Mouse (Mus musculus) thymus, adult 18-20 months (tissue): ENCODE measurements around the gene Six4.
"Not testable (repeated sequence)": the region's sequence is repeated elsewhere in the genome, so short reads cannot be mapped to it uniquely, and the experiment has no call there.

Source experiments
- DNase-seq, 2 experiments: peaks; one replicate each; pipeline ENCODE4 v3.0.0; 2022; ENCODE audit warnings: mixed read lengths in 2 of 2

Six4 gene

DNA sequence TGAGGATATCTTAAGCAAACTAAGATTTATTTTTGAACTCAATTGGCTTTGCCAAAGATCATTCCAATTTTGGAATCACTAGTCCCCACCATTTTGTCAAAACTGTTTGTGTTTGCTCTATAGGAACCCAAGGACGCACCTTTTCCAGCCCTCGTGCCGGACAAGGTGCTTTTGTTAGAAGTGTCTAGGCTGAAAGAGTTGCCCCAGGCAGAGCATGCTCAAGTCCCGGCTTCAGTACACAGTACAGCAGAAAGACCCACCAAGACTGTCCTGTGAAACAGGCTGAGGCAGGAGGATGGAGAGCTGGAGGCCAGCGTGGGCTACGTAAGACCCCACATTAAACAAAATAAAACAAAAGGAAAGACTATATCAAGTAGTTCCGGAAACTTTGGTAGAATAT lies 26.2 kb downstream of the Six4 start:
- DNase-seq: no peak

DNA sequence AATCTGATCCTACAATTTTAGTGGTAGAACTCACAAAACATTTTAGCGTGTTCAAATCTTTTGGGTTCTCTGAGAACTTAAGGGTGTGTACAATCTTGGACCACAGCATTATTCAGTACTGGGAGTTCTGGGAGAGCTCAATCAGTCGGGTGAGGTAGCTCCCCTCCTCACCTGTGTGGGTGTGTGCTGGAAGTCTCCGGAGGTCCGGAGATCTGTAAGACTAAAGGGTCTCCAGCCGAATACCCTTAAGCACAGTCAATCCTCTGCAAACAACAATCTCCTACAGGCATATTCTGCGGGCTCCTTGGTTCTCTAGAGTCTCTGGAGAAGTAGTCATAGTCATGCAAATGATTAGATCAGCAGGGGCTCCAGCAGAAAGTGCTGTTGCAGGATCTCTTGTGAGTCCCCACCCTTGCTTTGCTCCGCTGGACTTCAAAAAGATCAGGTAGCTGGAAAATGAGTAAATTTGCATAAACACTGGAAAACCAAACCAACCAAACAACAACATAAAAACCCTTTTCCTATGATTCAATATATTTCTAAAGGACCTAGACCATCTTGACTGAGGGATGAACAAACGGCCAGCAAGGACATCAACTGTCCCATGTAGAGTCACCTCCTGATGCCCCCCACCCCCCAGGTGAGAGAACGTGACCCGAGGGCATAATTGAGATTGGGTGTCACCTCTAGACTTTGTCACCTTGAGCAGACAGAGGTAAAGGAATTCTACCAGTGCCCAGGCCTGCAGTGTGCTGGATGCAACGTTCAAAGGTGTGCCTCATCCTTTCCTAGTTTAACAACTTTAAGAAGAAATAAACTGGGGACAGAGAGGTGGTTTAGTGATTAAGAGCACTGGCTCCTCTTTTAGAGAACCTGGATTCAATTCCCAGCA lies 27.3 kb downstream of the Six4 start:
- DNase-seq: no peak

DNA sequence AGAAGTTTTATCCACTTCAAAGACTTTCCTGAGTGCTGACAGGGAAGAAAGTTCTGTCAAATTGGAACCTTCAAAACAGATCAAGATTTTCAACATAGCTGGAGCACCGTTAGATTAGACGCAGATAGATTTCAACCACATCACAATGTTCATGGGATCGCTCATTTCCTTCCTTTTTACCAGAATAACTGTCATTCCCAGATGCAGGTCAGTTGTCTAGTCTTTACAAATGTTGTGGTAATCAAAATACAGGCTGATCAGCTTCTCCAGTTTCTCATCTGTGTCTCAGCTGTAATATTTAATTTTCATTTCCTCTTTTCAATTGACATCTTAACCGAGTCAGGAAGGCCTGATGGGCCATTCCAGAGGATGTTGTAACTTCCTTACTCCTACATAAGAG lies 29.5 kb downstream of the Six4 start:
- no peak for DNase-seq

DNA sequence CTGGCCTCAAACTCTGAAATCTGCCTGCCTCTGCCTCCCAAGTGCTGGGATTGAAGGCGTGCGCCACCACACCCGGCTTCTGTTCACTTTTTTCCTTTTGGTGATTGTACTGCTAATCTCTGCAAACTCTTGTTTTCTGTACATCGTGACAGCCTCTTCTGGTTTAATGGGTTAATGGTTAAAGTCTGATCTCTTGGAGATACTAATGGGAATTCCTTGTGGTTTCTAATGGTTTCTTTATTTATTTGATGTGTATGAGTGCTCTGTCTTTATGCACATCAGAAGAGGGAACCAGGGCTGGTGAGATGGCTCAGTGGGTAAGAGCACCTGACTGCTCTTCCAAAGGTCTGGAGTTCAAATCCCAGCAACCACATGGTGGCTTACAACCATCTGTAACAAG lies 31.4 kb downstream of the Six4 start:
- DNase-seq: not testable (repeated sequence)

DNA sequence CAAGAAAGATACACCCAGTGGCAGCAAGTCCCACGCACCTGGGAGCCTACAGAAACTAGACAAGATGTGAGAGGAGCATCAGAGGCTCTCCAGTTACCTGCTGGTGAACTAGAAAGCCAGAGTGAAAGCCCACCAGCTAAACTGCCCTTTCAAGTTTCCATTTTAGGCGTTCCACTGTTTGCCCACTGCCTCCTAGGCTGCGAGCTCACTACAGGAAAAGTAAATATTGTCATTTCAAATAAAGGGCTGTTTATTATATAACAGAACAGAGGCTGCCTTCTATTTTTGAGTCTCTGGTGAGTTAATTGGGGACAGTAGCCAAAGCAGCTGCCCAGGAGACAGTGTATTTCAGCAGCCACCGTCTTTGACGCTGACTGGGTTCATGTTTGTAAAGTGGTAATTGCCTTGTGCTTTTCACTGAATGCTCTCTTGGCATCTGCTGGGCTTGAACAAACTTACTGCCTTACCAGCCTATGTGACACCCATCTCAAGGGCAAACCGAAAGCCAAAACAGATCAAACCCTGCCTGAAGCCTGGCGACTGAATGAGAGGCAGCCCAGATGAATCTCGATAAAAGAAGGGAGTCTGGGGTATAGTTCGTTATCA lies 52.3 kb downstream of the Six4 start:
- DNase-seq: no peak

DNA sequence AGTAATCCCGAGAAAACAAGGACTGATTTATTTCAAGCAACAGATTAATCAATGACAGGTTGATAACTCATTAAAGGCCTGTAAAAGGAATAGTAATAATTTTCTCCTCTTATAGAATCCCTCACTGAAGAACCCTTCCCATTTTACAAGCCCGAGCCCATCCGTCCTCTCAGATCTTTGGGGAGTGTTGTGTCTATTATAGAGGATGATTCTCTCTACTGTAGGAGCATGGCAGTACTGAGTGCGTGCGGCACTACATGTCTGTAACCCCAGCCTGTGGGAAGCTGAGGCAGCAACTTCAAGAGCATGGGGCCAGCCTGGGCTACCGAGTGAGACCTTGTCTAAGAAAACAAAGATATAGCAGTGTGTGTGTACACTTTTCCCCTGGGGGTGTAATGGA lies 55.8 kb downstream of the Six4 start:
- DNase-seq: no peak

DNA sequence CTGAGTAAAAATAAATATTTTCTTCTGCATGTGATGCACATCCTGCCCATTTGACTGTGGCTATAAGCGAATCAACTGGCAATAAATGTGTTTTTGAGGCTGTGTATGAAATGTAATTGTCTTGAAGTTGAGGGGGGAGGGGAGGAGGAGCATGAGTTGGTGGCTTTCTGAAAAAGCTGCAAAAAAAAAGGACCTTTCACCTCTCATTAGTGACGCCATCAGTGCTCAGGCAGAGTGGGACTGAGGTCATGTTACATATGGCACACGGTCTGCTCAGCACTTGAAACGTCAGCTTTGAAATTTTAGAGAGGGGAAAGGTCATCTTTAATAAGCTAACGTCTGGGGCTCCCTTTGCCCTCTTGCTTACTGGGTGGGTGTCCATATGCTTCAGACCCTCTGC lies 57.8 kb downstream of the Six4 start:
- no peak for DNase-seq

DNA sequence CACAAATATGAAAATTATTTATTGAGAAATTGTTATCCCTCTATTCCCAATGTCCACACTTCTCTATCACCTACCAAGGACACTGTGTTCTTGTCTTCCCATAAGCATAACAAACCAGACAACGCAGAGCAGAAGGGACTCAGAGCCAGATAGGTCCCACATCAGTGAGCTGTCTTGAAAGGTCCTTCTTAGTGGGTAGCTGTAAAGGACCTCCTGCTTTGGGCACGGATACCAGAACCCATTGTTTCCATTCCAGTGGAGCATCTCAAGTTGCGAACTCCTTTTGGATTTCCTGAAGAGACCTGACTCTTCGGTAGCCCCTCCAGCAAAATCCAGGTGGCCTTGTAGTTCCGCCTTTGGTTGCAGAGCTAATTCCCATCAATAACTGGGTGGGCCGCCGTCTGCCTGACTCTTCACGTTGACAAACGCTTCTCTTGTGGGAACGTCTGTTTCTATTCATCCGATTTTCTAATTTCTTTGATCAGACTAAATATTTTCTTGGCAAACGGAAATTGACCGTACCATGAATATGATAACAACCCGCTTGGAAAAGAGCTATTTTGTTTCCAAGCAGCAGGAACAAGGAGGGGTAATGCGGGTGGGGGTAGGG lies 58.6 kb downstream of the Six4 start:
- no peak for DNase-seq

DNA sequence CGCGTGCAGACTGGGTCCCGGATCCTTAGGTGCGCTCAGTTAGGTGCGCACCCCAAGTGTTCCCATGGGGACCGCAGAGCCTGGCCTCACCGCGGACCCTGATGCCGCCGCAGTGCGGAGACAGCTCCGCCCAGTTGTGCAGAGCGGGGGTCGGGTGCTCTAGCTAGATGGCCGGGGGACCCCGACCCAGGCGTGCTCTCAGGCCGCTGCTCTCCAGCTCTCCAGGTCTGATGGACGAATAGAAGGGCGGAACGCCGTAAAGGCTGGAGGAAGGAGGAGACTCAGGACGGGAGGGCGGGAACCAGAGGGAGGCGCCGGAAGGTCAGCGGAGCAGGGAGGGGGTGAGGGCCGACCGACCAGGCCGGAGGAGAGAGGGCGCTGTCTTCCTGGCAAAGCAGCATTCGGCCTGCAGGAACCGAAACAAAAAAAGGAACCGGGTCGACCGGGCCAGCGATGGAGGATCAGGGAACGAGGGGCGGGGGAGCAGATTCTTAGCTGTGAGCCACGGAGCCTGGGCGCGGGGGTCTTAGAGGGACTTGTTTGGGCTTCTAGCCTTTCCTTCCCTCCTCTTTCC lies 59.5 kb downstream of the Six4 start, which contains the start of gene Six1:
Six1 (minus strand) TSS at position 220 of the 574 bp plus-strand sequence.
- DNase-seq: no peak

DNA sequence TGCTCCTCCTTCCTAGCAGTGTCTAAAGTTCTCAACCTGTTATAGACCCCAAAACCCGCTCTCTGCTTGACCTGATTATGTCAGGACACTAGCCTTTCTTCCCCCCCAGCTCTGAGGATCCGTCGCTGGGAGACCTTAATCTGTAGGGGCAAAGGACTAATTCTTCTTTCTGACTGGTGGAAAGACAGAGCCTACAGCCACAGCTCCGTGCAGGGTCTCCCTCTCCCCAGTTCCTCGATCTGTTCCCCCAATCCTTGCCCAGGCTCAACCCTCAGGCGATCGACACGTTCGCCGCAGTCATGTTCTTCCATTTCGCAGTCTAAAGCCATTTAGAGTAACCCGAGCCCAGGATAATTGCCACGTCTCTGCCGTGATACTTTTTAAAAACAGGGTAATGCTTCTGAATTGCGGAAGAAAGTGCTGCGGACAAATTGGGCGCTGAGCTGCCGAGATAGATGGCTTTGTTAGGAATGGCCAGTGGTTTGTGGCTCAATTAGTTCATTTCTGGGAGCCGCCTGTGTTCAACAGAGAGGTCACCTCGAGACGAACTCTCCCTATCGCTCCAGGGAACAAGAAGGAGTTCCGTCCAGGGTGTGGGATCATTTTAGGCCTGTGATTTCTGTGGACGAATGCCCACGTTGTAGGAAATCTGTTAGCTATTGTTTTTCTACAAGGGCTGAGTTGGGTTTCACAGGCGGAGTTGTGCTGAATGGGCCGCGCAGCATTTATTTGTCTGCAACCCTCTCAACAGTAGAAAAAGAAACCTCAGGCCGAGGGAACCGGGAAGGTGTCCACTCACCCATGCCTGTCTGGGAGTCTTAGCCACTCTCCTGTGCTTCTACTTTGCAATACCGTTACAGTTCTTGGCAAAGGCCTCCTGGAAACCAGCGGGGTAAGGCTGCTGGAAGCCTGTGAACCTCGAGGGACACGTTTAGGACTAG lies 60.3 kb downstream of the Six4 start:
- no peak for DNase-seq

DNA sequence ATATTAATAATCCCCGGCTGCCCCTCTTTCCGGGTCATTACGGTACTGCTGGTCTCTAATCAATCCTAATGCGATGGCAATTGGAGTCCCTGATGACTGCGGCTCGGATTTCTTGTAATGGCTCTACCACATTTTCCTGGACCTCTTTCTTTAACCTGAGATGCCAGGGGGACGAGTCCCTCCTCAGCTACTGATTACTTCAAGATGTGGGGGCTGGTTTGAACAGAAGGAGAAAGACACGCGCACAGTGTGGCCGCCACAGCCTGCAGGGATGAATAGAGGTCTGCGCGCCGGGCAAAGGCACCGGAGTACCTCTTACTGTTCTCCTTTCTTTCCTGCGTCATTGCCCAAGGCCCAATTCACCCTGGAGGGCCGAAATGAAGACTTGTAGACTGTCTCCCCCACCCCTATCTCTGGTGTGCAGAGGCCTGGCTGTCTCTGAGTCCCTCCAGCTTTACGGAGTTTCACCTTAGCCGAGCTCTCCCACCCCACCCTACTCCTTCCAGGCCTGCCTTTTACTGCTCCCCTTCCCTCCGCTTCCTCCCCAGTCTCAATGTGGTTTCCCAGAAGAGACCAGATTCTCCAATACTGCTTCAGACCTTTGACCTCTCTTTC lies 61.1 kb downstream of the Six4 start:
- DNase-seq: no peak

DNA sequence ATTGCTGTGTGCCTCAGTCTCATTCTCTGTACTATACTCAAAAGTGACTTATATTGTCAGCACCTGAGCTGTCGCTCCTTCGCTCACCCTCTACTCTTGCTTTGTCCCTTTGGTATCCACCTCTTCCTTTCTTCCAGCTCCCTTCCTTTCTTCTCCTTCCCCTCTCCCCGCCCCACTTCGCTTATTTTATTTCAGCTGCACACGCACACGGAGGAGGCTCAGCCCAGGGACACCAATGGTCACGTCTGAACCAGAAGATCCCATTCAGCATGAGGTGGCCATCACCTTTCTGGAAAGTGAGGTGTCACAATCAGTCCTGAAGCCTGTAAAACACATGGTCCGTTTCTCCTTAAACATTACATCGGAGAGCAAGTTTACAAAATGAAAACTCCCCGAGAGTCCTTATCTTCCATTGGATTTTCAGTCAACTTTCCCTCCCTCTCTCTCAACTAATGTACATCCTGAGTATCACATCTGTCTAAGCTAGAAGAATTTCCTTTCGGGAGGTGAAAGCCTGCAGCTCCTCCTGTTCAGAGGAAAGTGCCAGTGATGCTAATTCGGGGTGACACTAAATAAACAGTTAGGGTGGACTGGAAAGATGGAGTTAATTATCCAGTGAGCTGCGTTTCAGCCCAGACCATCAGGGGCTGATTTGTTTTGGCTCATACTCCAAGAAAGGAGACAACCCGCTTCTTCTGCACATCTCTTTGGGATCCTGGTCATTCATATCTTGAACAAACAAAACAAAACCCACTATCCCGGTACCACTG lies 62.3 kb downstream of the Six4 start:
- no peak for DNase-seq

DNA sequence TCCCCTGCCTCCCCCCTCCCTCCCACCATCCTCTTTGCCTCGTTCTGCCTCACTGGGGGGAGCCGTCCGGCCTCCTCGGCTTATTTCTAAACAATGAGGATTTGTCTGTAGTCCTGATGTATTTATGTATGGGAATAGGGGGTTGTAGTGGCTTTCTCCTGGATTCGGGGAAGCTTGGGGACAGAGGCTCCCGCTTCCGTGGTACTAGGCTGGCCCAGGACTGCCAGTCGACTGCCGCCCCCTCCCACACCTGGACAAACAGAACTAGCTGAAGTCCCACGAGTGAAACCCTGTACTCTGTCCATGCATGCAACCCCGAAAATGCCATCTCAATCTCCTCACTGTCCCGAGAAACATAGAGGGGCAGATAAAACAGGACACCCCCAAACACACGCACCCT lies 63.0 kb downstream of the Six4 start:
- DNase-seq: no peak
